Mouse (Mus musculus) kidney, adult 2 months (tissue): ENCODE results near the gene Abcc9.

Experiments
- CTCF ChIP-seq: fragments of 200-500 bp; conservative IDR thresholded peaks from 2 replicates; pipeline ENCODE4 v1.5.1; 2011; ENCODE audit warnings: low read depth, mild to moderate bottlenecking, control low read depth, low read length, moderate library complexity, mixed read lengths; ENCODE audit not compliant: insufficient read depth, insufficient read length
- POLR2A ChIP-seq: fragments of 200-500 bp; IDR thresholded peaks from one replicate; pipeline ENCODE4 v1.6.1; 2011; ENCODE audit warnings: low read depth, low read length, control low read depth

- TF ChIP-seq CTCF (no peak), POLR2A (no peak)
These were observed 49.9 kb downstream of the Abcc9 start for GRCm38 (mm10) chr6:142652175-142652574.
